Mouse (Mus musculus): ENCODE data around the gene Slc35f6. TPM values are rescaled to one million over a fixed set of nuclear protein-coding genes. Genes with fewer than 3 reads are reported as not detected.
"Not testable (repeated sequence)": the region's sequence is repeated elsewhere in the genome, so short reads cannot be mapped to it uniquely, and the experiment has no call there.

Slc35f6 gene
- total RNA-seq, 2 experiments from 2014 or later = 8.9 to 23.4 TPM

DNA sequence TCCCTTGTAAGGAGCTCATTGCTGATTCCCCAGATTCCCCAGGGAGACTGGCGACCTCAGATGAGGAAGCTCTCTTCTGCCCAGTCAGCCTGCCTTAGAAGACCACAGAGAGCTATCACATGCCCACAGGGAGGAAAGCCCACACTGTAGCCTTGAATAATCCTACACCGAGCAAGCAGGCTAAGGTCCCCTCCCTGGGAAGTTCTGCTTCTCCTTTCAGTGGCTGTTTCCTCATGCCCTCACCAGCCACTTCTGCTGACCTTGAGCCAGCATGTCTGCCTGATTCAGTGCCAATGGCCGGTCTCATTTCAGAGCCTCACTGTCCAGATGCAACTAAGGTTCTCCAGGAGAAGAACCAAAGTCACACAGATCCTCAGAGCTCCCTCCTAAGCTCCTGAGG is 3.0 kb downstream of the Slc35f6 start:
- no peak for ATAC-seq (replicated peaks; ENCODE audit: low FRiP score, low TSS enrichment, poor library complexity, severe bottlenecking)

GRCm38 (mm10) chr5:30651554-30651953 is 3.8 kb downstream of the Slc35f6 start:
- no peak for ATAC-seq (replicated peaks; ENCODE audit: low FRiP score, low TSS enrichment, poor library complexity, severe bottlenecking)

- ATAC-seq (replicated peaks; ENCODE audit: low FRiP score, low TSS enrichment, poor library complexity, severe bottlenecking) = no peak
Observed at GRCm38 (mm10) chr5:30653246-30653645, 5.5 kb downstream of the Slc35f6 start.

DNA sequence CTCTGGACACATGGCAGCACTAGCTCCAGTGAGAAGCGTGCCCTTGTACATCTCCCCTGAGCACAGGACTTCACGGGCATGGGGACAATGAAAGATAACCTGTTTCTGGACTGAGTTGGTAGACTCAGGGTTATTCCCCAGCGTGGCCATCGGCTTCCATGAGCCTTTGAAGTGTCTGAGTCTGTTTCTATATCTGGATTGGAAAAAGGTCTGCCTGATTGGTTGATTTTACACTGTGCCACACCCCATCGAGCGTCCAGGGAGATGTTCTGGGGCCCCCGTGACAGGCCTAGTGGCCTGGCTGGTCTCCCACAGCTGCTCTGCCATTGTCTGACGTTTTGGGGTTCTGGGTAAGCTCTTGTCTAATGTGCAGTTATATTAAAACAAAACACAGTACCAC is 7.3 kb downstream of the Slc35f6 start:
- no peak for ATAC-seq (replicated peaks; ENCODE audit: low FRiP score, low TSS enrichment, poor library complexity, severe bottlenecking)

DNA sequence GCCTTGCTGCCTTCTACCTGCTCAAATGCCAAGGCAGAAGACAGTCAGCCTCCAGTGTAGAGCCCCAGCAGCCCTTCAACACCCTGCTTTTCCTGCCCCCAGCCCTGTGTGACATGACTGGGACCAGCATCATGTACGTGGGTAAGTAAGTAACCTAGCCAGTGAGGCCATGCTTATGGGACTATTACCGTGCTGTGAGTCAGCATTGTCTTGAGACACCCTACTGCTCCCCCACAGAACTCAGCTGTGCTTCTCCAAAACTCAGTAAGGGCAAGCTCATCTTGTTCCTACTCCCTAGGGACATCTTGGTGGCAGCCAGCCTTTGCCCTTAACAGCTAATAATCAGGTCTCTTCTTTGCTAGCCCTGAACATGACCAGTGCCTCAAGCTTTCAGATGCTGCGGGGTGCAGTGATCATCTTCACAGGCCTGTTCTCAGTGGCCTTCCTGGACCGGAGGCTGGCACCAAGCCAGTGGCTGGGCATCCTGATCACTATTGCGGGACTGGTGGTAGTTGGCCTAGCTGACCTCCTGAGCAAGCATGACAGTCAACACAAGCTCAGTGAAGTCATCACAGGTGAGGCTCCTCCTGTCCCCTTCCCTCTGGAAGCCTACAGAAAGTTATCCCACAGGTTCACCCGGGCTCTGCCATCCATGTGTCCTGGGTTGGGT is 7.9 kb downstream of the Slc35f6 start:
- no peak for ATAC-seq (replicated peaks; ENCODE audit: low FRiP score, low TSS enrichment, poor library complexity, severe bottlenecking)

- no peak for ATAC-seq (replicated peaks; ENCODE audit: low FRiP score, low TSS enrichment, poor library complexity, severe bottlenecking)
Observed at GRCm38 (mm10) chr5:30659042-30659441, 11.3 kb downstream of the Slc35f6 start.

DNA sequence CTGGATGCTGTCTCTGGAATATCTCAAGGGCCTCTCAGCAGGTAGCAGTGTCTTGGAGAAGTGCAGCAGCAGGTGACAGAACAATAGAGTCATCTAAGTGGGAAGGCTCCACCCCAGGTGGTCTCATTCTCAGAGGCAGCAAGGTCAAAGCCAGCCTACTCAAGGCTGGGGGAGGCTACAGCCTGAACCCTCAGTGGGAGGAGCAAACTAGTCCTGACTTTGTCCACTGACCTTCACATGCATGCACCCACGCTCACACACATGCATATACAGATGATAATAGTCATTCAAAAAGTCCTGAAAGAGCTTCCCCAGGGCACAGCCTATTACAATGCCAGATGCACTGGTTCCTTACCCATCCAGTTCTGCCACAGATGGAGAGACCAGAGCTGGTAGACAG is 12.5 kb downstream of the Slc35f6 start:
- ATAC-seq (replicated peaks; ENCODE audit: low FRiP score, low TSS enrichment, poor library complexity, severe bottlenecking) = no peak

DNA sequence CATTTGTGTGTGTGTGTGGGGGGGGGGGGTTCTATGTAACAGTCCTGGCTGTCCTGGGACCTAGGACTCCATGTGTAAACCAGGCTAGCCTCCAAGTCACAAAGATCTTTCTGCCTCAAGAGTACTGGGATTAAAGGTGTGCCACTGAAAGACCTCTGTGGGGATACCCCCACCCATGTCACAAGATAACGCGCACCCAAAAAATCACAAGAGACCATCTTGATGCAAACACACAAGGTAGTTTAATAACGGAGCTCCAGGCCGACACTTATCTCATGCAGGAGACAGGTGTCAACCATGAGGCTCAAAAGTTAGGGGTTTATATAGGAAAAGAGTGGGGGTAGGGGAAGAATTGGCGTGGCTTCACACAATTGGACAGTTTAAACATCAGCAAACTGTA is 13.1 kb downstream of the Slc35f6 start:
- no peak for ATAC-seq (replicated peaks; ENCODE audit: low FRiP score, low TSS enrichment, poor library complexity, severe bottlenecking)

DNA sequence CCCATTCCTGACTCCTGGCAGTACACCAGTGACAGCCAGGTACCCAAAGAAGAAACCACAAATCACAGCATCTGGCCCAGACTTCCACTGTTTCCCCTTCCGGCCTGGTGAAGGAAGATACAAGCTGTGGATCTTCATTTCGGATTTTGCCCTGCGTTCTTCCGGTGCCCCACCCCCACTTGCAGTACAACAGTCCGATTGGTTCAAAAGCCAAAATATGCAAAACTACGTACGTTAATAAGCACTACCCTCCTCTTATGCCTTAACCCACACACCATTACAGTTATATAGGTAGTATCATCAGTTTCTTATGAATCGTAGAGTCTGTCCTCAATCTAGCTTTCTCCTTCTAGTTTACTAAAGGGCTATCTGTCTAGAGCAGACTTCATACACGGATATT is 17.6 kb downstream of the Slc35f6 start:
- ATAC-seq (replicated peaks; ENCODE audit: low FRiP score, low TSS enrichment, poor library complexity, severe bottlenecking) = no peak; the same call in 1 of the 2 replicates

DNA sequence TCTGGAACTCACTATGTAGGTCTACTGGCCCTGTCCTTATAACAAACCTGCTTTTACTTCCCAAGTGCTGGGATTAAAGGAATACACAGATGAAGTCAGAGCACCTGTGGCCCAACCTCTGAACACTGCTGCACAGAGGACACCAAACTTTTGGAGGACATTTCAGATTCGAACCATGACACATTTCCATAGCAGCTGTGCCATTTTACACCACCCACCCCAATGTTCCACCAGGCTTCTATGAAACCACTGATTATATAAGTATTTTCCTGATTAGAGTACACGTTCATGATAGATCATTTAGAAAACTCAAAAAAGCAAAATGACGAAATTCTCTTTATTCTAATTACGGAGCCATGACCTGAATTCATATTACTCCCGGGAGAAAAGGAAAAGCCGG is 18.2 kb downstream of the Slc35f6 start:
- no peak for ATAC-seq (replicated peaks; ENCODE audit: low FRiP score, low TSS enrichment, poor library complexity, severe bottlenecking)

GRCm38 (mm10) chr5:30666391-30667195 is 18.9 kb downstream of the Slc35f6 start, which contains the start of gene Cenpa:
Gene Cenpa, plus strand, starts transcription at chr5:30666777.
- ATAC-seq (replicated peaks; ENCODE audit: low FRiP score, low TSS enrichment, poor library complexity, severe bottlenecking) = peak; percentile 92

DNA sequence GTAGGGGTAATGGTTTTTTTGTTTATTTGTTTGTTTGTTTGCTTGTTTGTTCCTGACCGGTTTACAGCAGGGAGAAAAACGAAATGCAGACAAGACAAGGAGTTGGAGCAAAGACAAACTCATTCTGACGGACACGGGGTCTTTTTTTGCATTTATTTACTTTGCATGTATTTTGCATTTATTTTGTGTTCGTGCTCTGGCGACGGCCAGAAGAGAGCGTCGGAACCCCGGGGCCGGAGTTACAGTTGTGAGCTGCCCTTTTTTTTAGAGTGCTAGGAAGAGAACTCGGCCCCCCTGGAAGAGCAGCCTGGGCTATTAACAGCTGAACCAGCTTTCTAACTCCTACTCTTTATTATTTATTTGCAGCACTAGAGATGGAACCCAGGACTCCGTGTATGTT is 19.5 kb downstream of the Slc35f6 start:
- ATAC-seq (replicated peaks; ENCODE audit: low FRiP score, low TSS enrichment, poor library complexity, severe bottlenecking) = no peak

GRCm38 (mm10) chr5:30667686-30668085 is 20.0 kb downstream of the Slc35f6 start:
- ATAC-seq (replicated peaks; ENCODE audit: low FRiP score, low TSS enrichment, poor library complexity, severe bottlenecking) = no peak

DNA sequence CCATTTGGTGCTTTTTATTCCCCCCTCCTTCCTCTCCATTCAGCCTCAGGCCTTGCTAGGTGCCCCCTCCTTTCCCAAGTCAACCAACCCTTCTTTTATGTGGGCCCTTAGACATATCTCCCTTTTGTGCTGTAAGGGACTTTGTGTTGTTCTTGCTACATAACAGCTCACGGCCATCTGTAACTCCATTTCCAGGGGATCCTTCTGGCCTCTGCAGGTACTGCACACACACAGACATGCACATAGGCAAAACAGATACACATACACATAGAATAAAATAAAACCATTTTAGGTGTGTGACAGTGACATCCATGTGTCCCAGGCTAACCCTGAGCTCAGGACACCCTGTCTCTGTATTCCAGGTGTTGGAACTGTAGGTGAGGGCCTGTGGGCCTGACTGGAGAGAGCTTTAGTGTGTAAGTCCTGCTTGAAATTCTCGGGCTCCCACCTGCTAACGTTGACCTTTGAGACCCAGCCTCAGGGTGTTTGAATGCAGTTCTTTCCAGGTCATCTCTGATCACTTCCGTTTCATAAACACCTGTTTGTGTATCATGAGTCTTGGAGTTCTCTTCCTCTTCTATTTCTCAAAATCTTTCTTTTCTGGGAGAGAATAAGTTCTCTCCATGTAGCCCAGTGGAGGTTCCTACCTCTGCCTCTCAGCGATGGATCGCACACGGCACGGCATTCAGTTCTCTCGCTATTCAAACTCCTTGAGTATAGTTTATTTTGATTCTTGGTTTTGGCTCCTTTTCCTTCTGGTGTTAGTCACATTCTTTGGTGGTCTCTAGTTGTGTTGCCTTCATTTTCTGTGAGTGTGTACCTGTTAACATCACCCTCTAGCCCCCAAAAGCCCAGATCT is 21.1 kb downstream of the Slc35f6 start:
- 0 out of 2 replicates have a peak, but pooled peaks have one; percentile 24 for ATAC-seq (replicated peaks; ENCODE audit: low FRiP score, low TSS enrichment, poor library complexity, severe bottlenecking)

GRCm38 (mm10) chr5:30669496-30669830 is 21.7 kb downstream of the Slc35f6 start:
- ATAC-seq (replicated peaks; ENCODE audit: low FRiP score, low TSS enrichment, poor library complexity, severe bottlenecking) = no peak

DNA sequence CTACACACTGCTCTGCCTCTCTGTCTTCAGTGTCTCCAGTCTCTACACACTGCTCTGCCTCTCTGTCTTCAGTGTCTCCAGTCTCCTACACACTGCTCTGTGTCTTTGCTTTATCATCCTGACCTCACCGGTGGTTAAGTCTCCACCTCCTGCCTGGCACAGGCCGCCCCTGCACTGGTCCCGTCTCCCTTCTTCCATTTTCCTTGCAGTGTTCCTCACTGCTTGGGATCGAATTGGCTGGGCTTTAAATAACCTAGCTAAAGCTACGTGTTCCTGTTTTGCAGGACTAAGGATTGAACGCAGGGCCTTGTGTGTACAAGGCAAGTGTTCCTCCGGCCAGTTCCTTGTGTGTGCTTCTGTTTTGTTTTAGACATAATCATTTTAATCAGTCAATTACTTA is 22.4 kb downstream of the Slc35f6 start:
- ATAC-seq (replicated peaks; ENCODE audit: low FRiP score, low TSS enrichment, poor library complexity, severe bottlenecking) = no peak

GRCm38 (mm10) chr5:30674001-30674400 is 26.3 kb downstream of the Slc35f6 start:
- ATAC-seq (replicated peaks; ENCODE audit: low FRiP score, low TSS enrichment, poor library complexity, severe bottlenecking) = no peak

DNA sequence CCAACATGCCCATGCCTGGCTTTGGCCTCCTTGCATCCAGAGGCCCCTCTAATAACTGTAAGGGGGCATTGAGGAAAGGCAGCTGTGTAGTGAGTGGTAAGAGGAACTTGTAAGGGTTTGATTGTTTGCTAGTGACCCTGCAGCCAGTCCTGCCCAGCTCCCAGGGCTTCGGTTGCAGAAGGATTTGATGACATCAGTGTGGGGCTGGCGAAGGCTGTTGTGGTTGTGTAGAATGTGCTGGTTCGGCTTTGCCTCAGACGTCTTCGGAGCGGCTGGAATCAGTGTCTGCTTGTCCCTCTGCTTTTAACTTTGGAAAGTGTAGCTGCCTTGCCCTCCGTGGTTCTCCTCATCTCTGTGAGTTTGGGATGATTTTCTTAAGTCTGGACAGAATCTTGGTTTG is 29.1 kb downstream of the Slc35f6 start:
- no peak for ATAC-seq (replicated peaks; ENCODE audit: low FRiP score, low TSS enrichment, poor library complexity, severe bottlenecking)

DNA sequence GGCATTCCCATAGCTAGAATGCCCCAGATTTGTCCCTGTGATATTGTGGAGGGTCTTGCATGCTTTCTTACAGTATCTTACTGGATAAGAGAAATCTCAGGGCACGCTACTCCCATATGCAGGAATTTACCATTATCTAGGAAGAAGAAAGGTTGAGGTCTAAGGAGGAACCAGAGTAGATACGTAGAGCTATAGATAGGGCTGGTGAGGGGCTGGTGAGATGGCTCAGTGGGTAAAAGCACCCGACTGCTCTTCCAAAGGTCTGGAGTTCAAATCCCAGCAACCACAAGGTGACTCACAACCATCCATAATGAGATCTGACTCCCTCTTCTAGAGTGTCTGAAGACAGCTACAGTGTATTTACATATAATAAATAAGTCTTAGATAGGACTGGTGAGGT is 30.3 kb downstream of the Slc35f6 start:
- not testable (repeated sequence) for ATAC-seq (replicated peaks; ENCODE audit: low FRiP score, low TSS enrichment, poor library complexity, severe bottlenecking)

GRCm38 (mm10) chr5:30678722-30679296 is 31.1 kb downstream of the Slc35f6 start:
- no peak for ATAC-seq (replicated peaks; ENCODE audit: low FRiP score, low TSS enrichment, poor library complexity, severe bottlenecking)

Measured in megakaryocyte-erythroid progenitor cell, adult 5-6 weeks (primary cell).